Mouse (Mus musculus) midbrain, embryonic 10.5 days (tissue): Measurements from ENCODE around the gene Acoxl. TPM values are rescaled to one million over a fixed set of nuclear protein-coding genes. Genes with fewer than 3 reads are reported as not detected.

Experiments used
- DNase-seq: peaks from one replicate; pipeline ENCODE4 v3.0.0-alpha.2; 2017; ENCODE audit warnings: low spot score
- H3K27ac ChIP-seq: fragments of 300-500 bp; sonication (generic); replicated peaks from 2 replicates; pipeline ENCODE4 v1.5.1; 2016; ENCODE audit warnings: mild to moderate bottlenecking
- H3K27me3 ChIP-seq: fragments of 300-500 bp; sonication (generic); 2 replicates; pipeline ENCODE4 v1.6.1; 2016; ENCODE audit warnings: low read depth, mild to moderate bottlenecking; ENCODE audit not compliant: poor library complexity, severe bottlenecking
- H3K36me3 ChIP-seq: fragments of 300-500 bp; sonication (generic); 2 replicates; pipeline ENCODE4 v1.6.1; 2016; ENCODE audit warnings: mild to moderate bottlenecking, moderate library complexity
- H3K4me1 ChIP-seq: fragments of 300-500 bp; sonication (generic); 2 replicates; pipeline ENCODE4 v1.6.1; 2016
- H3K4me3 ChIP-seq: fragments of 300-500 bp; sonication (generic); 2 replicates; pipeline ENCODE4 v1.5.1; 2016; ENCODE audit warnings: mild to moderate bottlenecking, moderate library complexity
- H3K9me3 ChIP-seq: fragments of 300-500 bp; sonication (generic); replicated peaks from 2 replicates; pipeline ENCODE4 v1.6.1; 2016; ENCODE audit warnings: mild to moderate bottlenecking
- WGBS: fragments of 180-500 bp; shearing (Covaris S2); methylation state at CpG from one replicate; pipeline ENCODE4 v1.1.7; 2016; 5-methylcytosine and 5-hydroxymethylcytosine counted together
- polyA plus RNA-seq: library from polyadenylated mRNA; unstranded; fragments of >200 nt; fragmentation: Nextera tagmentation; extraction: Ambion mirVana; gene quantifications from 2 replicates; pipeline ENCODE4 v1.2.1, GENCODE M21; 2016

Acoxl gene
- polyA plus RNA-seq, 1 experiment from 2014 or later: 0.05 TPM

DNA sequence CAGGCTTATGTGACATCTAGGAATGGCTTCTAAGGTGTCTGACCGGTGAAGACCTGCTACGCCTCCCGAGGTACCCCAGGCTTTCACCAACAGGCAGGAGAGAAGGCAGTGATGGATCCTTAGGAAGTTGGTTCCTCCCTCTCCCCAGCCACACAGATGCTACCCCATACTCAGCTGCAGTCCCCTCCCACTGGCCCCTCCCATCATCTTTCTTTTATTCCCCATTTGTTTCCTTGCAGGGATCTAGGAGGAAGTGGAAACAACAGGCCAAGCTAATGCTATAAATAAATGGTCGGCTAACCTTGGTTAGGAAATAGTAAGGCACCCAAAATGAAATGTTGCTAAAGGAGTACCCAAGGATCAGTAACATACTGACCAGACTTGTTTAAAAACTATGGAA is 90.2 kb downstream of the Acoxl start:
- H3K4me3 ChIP-seq: no peak overlapping the region
- H3K4me1 ChIP-seq: peaks cover 40% of the 10 kb centered on the region
- no peaks in the 10 kb centered on the region for H3K9me3 ChIP-seq
- WGBS: 49% methylated on average over 4 of the region's 4 CpGs
- no peaks in the 10 kb centered on the region for H3K27me3 ChIP-seq
- no peaks in the 10 kb centered on the region for H3K36me3 ChIP-seq
- H3K27ac ChIP-seq: peak overlapping the region; percentile 33; the same call in 1 of the 2 replicates
- no peak for DNase-seq

DNA sequence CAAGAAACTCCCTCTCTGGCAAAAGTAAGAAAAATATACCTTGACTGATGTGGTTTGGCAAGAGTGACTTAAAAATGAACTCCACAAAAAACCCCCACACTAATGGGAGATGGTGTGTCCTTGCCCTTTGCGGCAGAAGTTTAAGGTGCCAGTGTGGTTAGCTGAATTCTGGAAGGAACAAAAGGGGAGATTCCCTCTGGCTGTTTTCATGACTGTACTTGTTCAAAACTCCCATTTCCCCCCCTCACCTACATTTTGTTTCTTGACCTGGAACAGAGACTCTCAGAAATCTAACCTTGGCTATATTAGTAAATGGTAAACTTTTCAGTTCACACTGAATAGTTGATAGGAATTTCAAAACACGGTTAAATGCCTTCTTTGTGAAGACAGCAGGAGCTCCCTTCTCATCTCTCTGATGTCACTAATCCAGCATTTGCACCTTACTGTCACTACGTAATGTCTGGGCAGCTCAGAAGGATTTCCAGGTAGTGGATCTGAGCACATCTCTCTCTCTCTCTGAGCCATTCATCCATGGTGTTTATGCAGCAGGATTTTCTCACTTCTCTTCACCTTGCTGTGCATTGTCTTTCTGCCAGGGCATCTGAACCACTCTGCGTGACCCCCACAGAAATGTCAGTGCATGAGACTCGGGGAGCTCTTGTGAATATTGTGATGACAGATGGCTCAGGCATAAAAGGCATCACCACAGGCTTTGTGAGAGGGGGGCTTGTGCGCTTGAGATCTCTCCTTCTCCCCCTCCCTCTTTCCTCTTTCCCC is 91.5 kb downstream of the Acoxl start:
- H3K27ac ChIP-seq: no peak overlapping the region
- H3K27me3 ChIP-seq: no peaks in the 10 kb centered on the region
- 67% methylated on average over 6 of the region's 6 CpGs for WGBS
- H3K4me1 ChIP-seq: peaks cover 40% of the 10 kb centered on the region
- no peaks in the 10 kb centered on the region for H3K36me3 ChIP-seq
- H3K4me3 ChIP-seq: no peak overlapping the region
- DNase-seq: no peak
- H3K9me3 ChIP-seq: no peaks in the 10 kb centered on the region

DNA sequence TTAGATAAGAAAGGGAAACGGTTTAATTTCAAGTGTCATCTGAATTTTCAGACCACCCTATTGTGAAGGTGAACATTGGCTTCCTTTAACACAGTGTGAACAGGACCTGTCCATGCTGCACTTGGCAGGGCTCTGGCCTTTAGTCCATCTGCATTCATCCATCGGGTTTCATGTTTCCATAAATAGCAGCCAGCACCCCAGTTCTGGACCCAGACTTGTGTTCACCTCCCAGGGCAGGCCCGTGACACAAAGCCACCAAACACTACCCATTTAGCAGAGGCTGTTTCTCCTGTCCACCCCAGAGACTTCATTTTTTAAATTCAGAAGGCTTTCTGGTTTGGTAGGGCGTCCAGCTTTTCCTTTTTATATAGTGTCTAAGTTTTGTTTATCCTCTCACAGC is 92.9 kb downstream of the Acoxl start:
- WGBS: 86% methylated on average over 4 of the region's 4 CpGs
- Histone ChIP-seq H3K27me3 (no peaks in the 10 kb centered on the region), H3K9me3 (no peaks in the 10 kb centered on the region), H3K27ac (no peak overlapping the region), H3K36me3 (no peaks in the 10 kb centered on the region), H3K4me1 (peaks cover 31% of the 10 kb centered on the region), H3K4me3 (no peak overlapping the region)
- no peak for DNase-seq

DNA sequence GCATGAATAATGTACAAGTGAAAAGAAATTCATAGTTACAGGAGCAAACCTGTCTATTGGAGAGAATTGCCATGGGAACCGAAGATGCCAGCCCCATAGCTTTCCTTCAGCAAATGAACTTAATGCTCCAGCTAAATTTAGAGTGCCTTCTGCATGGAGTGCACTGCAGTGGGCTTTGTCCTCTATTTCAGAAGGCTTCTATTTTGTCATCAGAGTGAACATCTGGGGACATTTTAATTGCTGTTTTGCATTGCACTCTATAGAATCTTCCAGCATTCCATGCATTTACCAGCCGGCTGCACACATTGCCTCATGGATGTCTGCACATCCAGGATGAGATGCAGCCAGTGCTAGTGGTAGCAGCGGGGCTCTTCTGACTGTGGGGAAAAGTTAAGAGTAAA is 94.9 kb downstream of the Acoxl start:
- Histone ChIP-seq H3K36me3 (no peaks in the 10 kb centered on the region), H3K4me1 (peaks cover 11% of the 10 kb centered on the region), H3K9me3 (no peaks in the 10 kb centered on the region), H3K27ac (no peak overlapping the region), H3K27me3 (no peaks in the 10 kb centered on the region), H3K4me3 (no peak overlapping the region)
- 87% methylated on average over 3 of the region's 3 CpGs for WGBS
- DNase-seq: no peak

DNA sequence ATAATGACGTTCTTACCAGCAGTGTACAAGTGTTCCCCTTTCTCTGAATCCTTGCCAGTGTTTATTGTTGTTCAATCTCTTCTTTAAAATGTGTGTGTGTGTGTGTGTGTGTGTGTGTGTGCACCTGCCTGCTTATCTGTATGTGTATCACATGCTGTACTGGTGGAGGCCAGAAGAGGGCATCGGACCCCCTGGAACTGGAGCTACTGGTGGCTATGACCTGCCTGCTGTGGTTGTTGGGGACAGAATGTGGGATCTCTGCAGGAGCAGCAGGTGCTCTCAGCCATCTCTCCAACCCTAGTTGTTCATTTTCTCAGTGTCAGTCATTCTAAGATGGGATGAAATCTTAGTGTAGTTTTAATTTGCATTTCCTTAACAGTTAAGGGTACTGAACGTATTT is 98.4 kb downstream of the Acoxl start:
- peak; percentile 17 for DNase-seq
- Histone ChIP-seq H3K36me3 (no peaks in the 10 kb centered on the region), H3K4me1 (no peaks in the 10 kb centered on the region), H3K4me3 (no peak overlapping the region), H3K27ac (no peak overlapping the region), H3K27me3 (no peaks in the 10 kb centered on the region), H3K9me3 (no peaks in the 10 kb centered on the region)
- 93% methylated on average over 3 of the region's 3 CpGs for WGBS

DNA sequence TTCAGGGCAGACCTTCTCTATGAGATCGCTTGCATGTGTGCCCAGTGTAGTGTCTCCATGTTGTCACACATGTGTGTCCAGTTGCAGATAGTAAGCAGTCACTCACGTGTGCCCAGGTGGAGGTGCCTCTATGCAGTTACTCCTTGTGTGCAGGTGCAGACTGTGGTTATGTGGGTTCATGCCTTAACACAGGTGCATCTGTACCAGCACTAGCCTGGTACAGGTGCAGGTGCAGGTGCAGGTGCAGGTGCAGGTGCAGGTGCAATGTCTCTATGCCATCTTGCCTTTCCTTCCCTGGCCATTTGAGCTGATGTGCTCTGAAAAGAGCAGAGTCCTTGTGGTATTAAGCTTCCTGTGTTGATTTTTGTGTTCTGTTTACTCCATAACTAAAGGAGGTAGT is 100.5 kb downstream of the Acoxl start:
- no peak for DNase-seq

DNA sequence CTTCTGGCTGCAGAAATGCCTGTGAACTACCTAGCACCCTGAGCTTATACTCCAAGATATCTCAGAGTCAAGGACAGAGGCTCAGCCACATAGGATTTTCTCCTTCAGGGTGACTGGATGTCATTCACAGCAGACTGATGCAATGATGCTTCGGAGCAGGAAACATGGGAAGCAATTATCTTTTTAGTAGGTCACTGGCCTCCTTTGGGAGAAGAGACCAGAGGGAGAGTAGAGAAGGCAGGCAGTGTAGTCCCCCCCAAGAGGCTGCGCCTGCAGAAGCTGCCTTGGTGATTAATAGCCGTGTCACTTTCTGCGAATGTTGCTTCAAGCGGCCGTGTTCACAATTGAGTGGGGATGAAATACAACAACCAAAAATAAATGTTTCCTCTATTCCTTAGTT is 121.9 kb downstream of the Acoxl start:
- no peak overlapping the region for H3K4me3 ChIP-seq
- no peaks in the 10 kb centered on the region for H3K27me3 ChIP-seq
- peaks cover 17% of the 10 kb centered on the region for H3K4me1 ChIP-seq
- DNase-seq: no peak
- no peaks in the 10 kb centered on the region for H3K9me3 ChIP-seq
- H3K36me3 ChIP-seq: no peaks in the 10 kb centered on the region
- WGBS: 80% methylated on average over 6 of the region's 6 CpGs
- H3K27ac ChIP-seq: no peak overlapping the region

More for the DNA sequence above, 100.5 kb downstream of the Acoxl start:
- 91% methylated on average over 2 of the region's 2 CpGs for WGBS
- no peak overlapping the region for H3K27ac ChIP-seq
- H3K9me3 ChIP-seq: no peaks in the 10 kb centered on the region
- H3K27me3 ChIP-seq: no peaks in the 10 kb centered on the region
- H3K4me1 ChIP-seq: no peaks in the 10 kb centered on the region
- no peaks in the 10 kb centered on the region for H3K36me3 ChIP-seq
- no peak overlapping the region for H3K4me3 ChIP-seq

DNA sequence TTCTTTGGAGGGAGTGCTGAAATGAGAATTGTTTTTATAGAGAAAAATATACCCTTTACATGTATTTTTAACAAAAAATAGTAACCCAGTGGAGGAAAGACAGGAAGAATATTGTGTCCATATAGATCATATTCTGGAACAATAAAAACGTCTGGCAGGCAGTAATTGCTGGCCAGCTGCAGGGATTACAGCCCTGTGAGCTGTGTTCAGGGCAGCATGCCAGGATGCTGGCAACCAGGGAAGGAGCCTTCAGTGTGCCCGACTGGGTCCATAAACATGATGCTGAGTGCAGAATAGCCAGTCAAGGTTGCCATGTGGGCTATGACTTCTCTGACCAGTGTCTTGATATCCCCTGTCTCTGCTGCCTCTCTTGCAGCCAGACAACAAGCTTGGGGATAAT is 122.5 kb downstream of the Acoxl start:
- DNase-seq: no peak
- H3K27me3 ChIP-seq: no peaks in the 10 kb centered on the region
- H3K36me3 ChIP-seq: no peaks in the 10 kb centered on the region
- H3K9me3 ChIP-seq: no peaks in the 10 kb centered on the region
- H3K27ac ChIP-seq: no peak overlapping the region
- peaks cover 17% of the 10 kb centered on the region for H3K4me1 ChIP-seq
- WGBS: 46% methylated on average over 2 of the region's 2 CpGs
- H3K4me3 ChIP-seq: no peak overlapping the region

DNA sequence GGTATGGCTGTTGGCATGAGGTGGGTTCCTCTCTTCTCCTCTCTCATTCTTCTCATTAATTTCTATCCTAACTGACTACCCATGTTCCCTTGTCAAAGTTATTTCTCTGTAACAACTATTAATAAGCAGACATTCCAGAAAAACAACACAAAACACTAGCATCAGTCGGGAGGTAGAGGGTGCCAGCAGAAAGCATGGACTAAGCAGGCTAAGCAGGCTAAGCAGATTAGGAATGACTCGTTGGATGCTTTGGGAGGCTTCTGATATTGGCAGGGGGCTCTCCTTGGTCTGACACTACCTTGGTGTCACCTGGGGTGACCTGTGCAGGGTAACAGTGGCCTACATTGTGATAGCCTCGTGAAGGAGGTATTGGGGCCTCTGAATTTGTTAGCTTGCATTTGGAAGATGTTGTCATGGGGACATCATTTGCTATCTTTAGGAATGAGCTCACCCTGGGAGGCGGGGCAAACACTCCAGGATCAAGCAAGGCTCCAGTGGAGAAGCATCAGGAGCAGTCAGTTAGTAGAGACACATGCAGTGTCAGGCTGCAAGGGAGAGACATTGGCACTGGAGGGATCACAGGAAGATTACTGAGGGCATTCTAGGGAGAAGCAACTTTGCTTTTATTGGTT is 123.2 kb downstream of the Acoxl start:
- H3K36me3 ChIP-seq: no peaks in the 10 kb centered on the region
- no peak overlapping the region for H3K4me3 ChIP-seq
- no peaks in the 10 kb centered on the region for H3K9me3 ChIP-seq
- peaks cover 17% of the 10 kb centered on the region for H3K4me1 ChIP-seq
- 28% methylated on average over 4 of the region's 4 CpGs for WGBS
- H3K27ac ChIP-seq: no peak overlapping the region
- no peak for DNase-seq
- no peaks in the 10 kb centered on the region for H3K27me3 ChIP-seq

DNA sequence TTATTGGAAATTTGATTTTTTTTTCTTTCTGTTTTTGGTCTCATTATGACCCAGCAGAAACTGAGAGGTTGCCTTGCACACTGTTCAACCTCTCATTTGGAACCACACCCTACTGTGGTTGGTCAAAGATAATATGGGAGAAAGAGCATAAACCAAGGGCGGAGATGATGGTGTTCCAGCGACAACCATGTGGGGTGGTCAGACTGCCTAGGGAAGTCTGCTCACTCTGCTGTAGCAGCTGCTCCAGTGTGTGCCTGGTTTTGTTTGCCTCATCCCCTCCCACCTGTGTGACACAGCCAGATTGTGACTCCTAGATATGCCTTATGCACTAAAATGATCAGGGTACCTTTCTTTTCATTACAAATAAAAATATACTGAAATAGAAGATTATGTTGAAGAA is 130.3 kb downstream of the Acoxl start:
- no peaks in the 10 kb centered on the region for H3K36me3 ChIP-seq
- 92% methylated on average over 2 of the region's 2 CpGs for WGBS
- H3K4me3 ChIP-seq: no peak overlapping the region
- no peaks in the 10 kb centered on the region for H3K9me3 ChIP-seq
- no peak overlapping the region for H3K27ac ChIP-seq
- DNase-seq: no peak
- H3K4me1 ChIP-seq: no peaks in the 10 kb centered on the region
- no peaks in the 10 kb centered on the region for H3K27me3 ChIP-seq

DNA sequence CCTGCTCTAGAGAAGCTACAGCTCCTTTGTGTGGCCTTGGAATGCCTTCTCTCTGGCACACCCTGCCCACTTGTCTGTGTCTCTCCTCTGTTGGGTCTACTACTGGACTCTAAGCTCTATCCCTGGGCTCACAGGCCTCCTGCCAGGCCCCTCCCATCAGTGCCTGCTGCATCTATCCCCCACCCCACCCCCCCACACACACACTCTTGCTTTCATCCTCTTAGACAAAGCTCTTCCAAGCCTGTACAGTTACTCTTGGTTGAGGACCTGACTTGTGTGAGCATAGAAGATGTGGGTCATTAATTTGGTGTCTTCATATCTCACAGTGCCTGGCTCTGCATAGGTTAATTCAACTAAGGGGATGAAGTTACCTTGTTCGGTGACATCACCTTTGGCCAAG is 137.6 kb downstream of the Acoxl start:
- no peak for DNase-seq
- H3K27me3 ChIP-seq: no peaks in the 10 kb centered on the region
- no peak overlapping the region for H3K27ac ChIP-seq
- no peaks in the 10 kb centered on the region for H3K9me3 ChIP-seq
- 95% methylated on average over 1 of the region's 1 CpGs for WGBS
- peaks cover 6% of the 10 kb centered on the region; the same call in 1 of the 2 replicates for H3K4me1 ChIP-seq
- no peaks in the 10 kb centered on the region for H3K36me3 ChIP-seq
- H3K4me3 ChIP-seq: no peak overlapping the region

DNA sequence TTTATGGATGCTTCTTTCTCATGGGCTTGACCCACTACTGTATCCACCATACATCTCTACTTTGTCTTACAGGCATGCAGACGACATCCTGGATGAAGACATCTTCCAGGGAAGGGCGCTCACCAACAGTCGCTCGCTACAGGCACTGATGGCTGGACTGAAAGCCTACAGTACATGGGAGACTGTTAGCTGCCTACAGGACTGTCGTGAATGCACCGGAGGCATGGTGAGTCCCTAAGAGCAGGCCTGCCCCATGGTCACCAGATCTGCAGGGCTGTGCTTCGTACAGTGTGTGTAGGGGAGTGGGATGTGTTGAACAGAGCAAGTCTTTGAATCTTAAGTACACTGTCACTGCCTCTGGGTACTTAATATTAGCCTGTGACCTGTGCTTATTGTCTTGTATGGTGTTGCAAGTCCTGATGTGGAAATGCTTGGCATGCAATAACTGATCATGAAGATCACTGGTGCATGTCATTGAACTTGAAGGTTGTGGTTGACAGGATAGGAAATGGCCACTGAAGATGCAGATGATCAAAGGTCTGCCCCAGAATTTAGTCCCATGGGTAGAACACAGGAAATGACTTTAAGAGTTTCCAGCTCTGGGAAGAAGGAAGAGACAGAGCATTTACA is 140.0 kb downstream of the Acoxl start:
- DNase-seq: no peak
- Histone ChIP-seq H3K4me3 (no peak overlapping the region), H3K36me3 (no peaks in the 10 kb centered on the region), H3K27ac (no peak overlapping the region), H3K9me3 (no peaks in the 10 kb centered on the region), H3K27me3 (no peaks in the 10 kb centered on the region), H3K4me1 (peaks cover 7% of the 10 kb centered on the region)
- WGBS: 90% methylated on average over 7 of the region's 7 CpGs

DNA sequence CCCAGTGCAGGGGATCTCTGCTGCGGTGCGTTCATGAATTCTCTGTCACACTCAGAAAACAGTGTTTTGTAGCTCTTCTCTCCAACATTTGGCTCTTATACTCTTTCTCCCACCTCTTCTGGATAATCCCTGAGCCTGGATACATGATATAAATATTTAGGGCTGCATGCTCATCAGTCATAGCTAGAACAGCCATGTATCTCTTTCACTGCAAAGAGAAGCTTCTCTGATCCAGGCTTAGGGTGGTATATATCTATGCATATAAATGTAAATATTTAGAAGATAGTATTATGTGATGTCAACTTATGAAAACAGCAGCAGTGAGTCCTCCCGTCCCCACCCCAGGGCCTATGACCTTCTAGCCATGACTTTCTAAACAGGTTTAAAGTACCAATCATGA is 143.9 kb downstream of the Acoxl start:
- DNase-seq: no peak
- peaks cover 16% of the 10 kb centered on the region for H3K4me1 ChIP-seq
- H3K27ac ChIP-seq: no peak overlapping the region
- no peaks in the 10 kb centered on the region for H3K9me3 ChIP-seq
- H3K36me3 ChIP-seq: no peaks in the 10 kb centered on the region
- H3K27me3 ChIP-seq: no peaks in the 10 kb centered on the region
- WGBS: 91% methylated on average over 3 of the region's 3 CpGs
- H3K4me3 ChIP-seq: no peak overlapping the region
